Mouse (Mus musculus) spleen, adult 2 months (tissue): ENCODE measurements at regions not wholly inside any gene's neighbourhood (a gene's known extent, or its start where the extent isn't known, plus 50 kb on each side); places are given as distances from the start of the nearest gene placed in this dataset.

ENCODE experiments used
- CTCF ChIP-seq: fragments of 200-500 bp; IDR thresholded peaks from 2 replicates; pipeline ENCODE4 v1.5.1; 2011; ENCODE audit warnings: mild to moderate bottlenecking, inconsistent platforms; ENCODE audit not compliant: insufficient read depth, insufficient read length, insufficient replicate concordance; ENCODE audit errors: extremely low read depth
- POLR2A ChIP-seq: fragments of 200-500 bp; IDR thresholded peaks from 2 replicates; pipeline ENCODE4 v1.6.1; 2011; ENCODE audit warnings: low read depth, low read length, inconsistent platforms

DNA sequence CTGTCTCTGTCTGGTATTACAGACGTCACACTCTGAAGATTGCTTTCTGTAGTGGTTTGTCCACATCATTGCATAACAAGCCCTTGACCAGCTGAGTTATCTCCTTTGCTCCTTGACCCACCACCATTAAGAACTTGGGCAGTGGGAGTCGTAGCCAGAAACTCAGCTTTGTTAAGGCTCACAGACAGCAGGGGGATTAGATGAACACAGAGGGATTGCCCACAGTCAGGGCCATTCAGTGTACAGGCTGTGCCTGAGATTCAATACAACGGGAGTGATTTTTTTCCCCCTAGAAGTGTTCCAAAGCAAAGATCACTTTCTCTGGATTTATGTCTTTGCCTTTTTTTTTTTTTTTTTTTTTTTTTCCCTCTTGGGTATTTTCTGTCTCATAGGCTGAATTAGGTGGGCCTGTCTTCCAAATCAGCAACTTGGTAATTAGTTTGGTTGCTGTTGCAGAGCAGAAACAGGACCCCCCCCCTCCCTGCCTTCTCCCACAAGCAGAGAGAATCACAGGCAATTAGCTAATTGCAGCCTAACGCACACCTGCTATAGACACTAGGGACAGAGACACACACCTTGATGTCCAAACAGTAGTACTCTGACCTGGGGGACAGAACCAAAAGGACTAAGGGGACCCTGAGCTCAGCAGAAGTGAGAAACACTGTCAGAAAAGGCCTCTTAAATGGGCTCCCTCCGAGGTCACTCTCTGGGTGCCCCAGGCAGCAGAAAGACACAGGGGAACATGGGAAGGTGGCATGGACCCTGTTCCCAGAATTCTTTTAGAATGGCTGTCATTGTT is 340.4 kb upstream of the Dynlrb2 start:
- no peak for TF ChIP-seq POLR2A
- no peak for TF ChIP-seq CTCF
